Mouse (Mus musculus): ENCODE data around the gene Hcfc2. TPM values are rescaled to one million over a fixed set of nuclear protein-coding genes. Genes with fewer than 3 reads are reported as not detected.

Hcfc2 gene
- polyA plus RNA-seq, 1 experiment from 2014 or later = 37.9 TPM

GRCm38 (mm10) chr10:82666436-82667234 lies 29.3 kb upstream of the Hcfc2 start:
- H3K4me2 ChIP-seq (replicated peaks) = peak overlapping the region; percentile 9; the same call in 1 of the 2 replicates
- no peaks in the 10 kb centered on the region for H3K9me3 ChIP-seq (ENCODE audit: control insufficient read depth, low read length)
- no peaks in the 10 kb centered on the region for H3K27me3 ChIP-seq (ENCODE audit: control insufficient read depth, insufficient read depth, low read length)
- 22% methylated on average over 22 of the region's 22 CpGs for WGBS
- no peak overlapping the region for H3K27ac ChIP-seq
- H3K9ac ChIP-seq = no peak overlapping the region
- H3K36me3 ChIP-seq (replicated peaks; ENCODE audit: control insufficient read depth, insufficient read depth) = no peaks in the 10 kb centered on the region
- DNase-seq (ENCODE audit: low spot score) (peak; percentile 88), ATAC-seq (ENCODE audit: low FRiP score) (peak; percentile 92)
- no peak overlapping the region for H3K4me3 ChIP-seq (replicated peaks; ENCODE audit: low read length)
- H3K4me1 ChIP-seq (replicated peaks; ENCODE audit: control insufficient read depth, insufficient read depth, low read length) = no peaks in the 10 kb centered on the region

- no peaks in the 10 kb centered on the region for H3K4me1 ChIP-seq (replicated peaks; ENCODE audit: control insufficient read depth, insufficient read depth, low read length)
- ATAC-seq (ENCODE audit: low FRiP score) = no peak
- no peak overlapping the region for H3K27ac ChIP-seq
- no peak overlapping the region for H3K9ac ChIP-seq
- no peak overlapping the region for H3K4me3 ChIP-seq (replicated peaks; ENCODE audit: low read length)
- WGBS = 70% methylated on average over 6 of the region's 6 CpGs
- H3K36me3 ChIP-seq (replicated peaks; ENCODE audit: control insufficient read depth, insufficient read depth) = no peaks in the 10 kb centered on the region
- no peak for DNase-seq (ENCODE audit: low spot score)
- H3K9me3 ChIP-seq (ENCODE audit: control insufficient read depth, low read length) = no peaks in the 10 kb centered on the region
- H3K27me3 ChIP-seq (ENCODE audit: control insufficient read depth, insufficient read depth, low read length) = no peaks in the 10 kb centered on the region
- H3K4me2 ChIP-seq (replicated peaks) = no peak overlapping the region
These were observed 25.8 kb upstream of the Hcfc2 start for GRCm38 (mm10) chr10:82670205-82670604.

- DNase-seq (ENCODE audit: low spot score) (no peak), ATAC-seq (ENCODE audit: low FRiP score) (no peak)
- Histone ChIP-seq H3K4me3 (replicated peaks; ENCODE audit: low read length) (no peak overlapping the region), H3K4me2 (replicated peaks) (no peak overlapping the region), H3K9ac (no peak overlapping the region), H3K9me3 (ENCODE audit: control insufficient read depth, low read length) (no peaks in the 10 kb centered on the region), H3K4me1 (replicated peaks; ENCODE audit: control insufficient read depth, insufficient read depth, low read length) (no peaks in the 10 kb centered on the region), H3K36me3 (replicated peaks; ENCODE audit: control insufficient read depth, insufficient read depth) (no peaks in the 10 kb centered on the region), H3K27ac (no peak overlapping the region), H3K27me3 (ENCODE audit: control insufficient read depth, insufficient read depth, low read length) (no peaks in the 10 kb centered on the region)
- 74% methylated on average over 6 of the region's 6 CpGs for WGBS
These were observed 19.0 kb upstream of the Hcfc2 start for GRCm38 (mm10) chr10:82676949-82677348.

GRCm38 (mm10) chr10:82680769-82681168 lies 15.2 kb upstream of the Hcfc2 start:
- DNase-seq (ENCODE audit: low spot score) = no peak

GRCm38 (mm10) chr10:82681639-82682038 lies 14.3 kb upstream of the Hcfc2 start:
- Histone ChIP-seq H3K9me3 (ENCODE audit: control insufficient read depth, low read length) (no peaks in the 10 kb centered on the region), H3K27me3 (ENCODE audit: control insufficient read depth, insufficient read depth, low read length) (no peaks in the 10 kb centered on the region), H3K36me3 (replicated peaks; ENCODE audit: control insufficient read depth, insufficient read depth) (no peaks in the 10 kb centered on the region), H3K4me3 (replicated peaks; ENCODE audit: low read length) (no peak overlapping the region), H3K9ac (no peak overlapping the region), H3K4me1 (replicated peaks; ENCODE audit: control insufficient read depth, insufficient read depth, low read length) (no peaks in the 10 kb centered on the region), H3K27ac (no peak overlapping the region), H3K4me2 (replicated peaks) (no peak overlapping the region)
- no peak for DNase-seq (ENCODE audit: low spot score)
- 90% methylated on average over 7 of the region's 7 CpGs for WGBS
- ATAC-seq (ENCODE audit: low FRiP score) = no peak

More at GRCm38 (mm10) chr10:82680769-82681168, 15.2 kb upstream of the Hcfc2 start:
- Histone ChIP-seq H3K4me2 (replicated peaks) (no peak overlapping the region), H3K27me3 (ENCODE audit: control insufficient read depth, insufficient read depth, low read length) (no peaks in the 10 kb centered on the region), H3K9me3 (ENCODE audit: control insufficient read depth, low read length) (no peaks in the 10 kb centered on the region), H3K27ac (no peak overlapping the region), H3K36me3 (replicated peaks; ENCODE audit: control insufficient read depth, insufficient read depth) (no peaks in the 10 kb centered on the region), H3K4me1 (replicated peaks; ENCODE audit: control insufficient read depth, insufficient read depth, low read length) (no peaks in the 10 kb centered on the region), H3K9ac (no peak overlapping the region), H3K4me3 (replicated peaks; ENCODE audit: low read length) (no peak overlapping the region)
- ATAC-seq (ENCODE audit: low FRiP score) = no peak
- 88% methylated on average over 5 of the region's 5 CpGs for WGBS

- no peaks in the 10 kb centered on the region for H3K4me1 ChIP-seq (replicated peaks; ENCODE audit: control insufficient read depth, insufficient read depth, low read length)
- H3K4me2 ChIP-seq (replicated peaks) = no peak overlapping the region
- H3K27me3 ChIP-seq (ENCODE audit: control insufficient read depth, insufficient read depth, low read length) = no peaks in the 10 kb centered on the region
- H3K9me3 ChIP-seq (ENCODE audit: control insufficient read depth, low read length) = no peaks in the 10 kb centered on the region
- no peaks in the 10 kb centered on the region for H3K36me3 ChIP-seq (replicated peaks; ENCODE audit: control insufficient read depth, insufficient read depth)
- no peak for DNase-seq (ENCODE audit: low spot score)
- no peak overlapping the region for H3K27ac ChIP-seq
- H3K9ac ChIP-seq = no peak overlapping the region
- no peak for ATAC-seq (ENCODE audit: low FRiP score)
- WGBS = 89% methylated on average over 2 of the region's 2 CpGs
- H3K4me3 ChIP-seq (replicated peaks; ENCODE audit: low read length) = no peak overlapping the region
These were observed 10.5 kb upstream of the Hcfc2 start for GRCm38 (mm10) chr10:82685440-82685839.

- ATAC-seq (ENCODE audit: low FRiP score) (no peak), DNase-seq (ENCODE audit: low spot score) (no peak)
- 86% methylated on average over 7 of the region's 7 CpGs for WGBS
- Histone ChIP-seq H3K4me2 (replicated peaks) (peak overlapping the region; percentile 36; the same call in 1 of the 2 replicates), H3K9me3 (ENCODE audit: control insufficient read depth, low read length) (no peaks in the 10 kb centered on the region), H3K4me1 (replicated peaks; ENCODE audit: control insufficient read depth, insufficient read depth, low read length) (no peaks in the 10 kb centered on the region), H3K4me3 (replicated peaks; ENCODE audit: low read length) (no peak overlapping the region), H3K9ac (no peak overlapping the region), H3K36me3 (replicated peaks; ENCODE audit: control insufficient read depth, insufficient read depth) (no peaks in the 10 kb centered on the region), H3K27ac (no peak overlapping the region), H3K27me3 (ENCODE audit: control insufficient read depth, insufficient read depth, low read length) (no peaks in the 10 kb centered on the region)
These were observed 6.2 kb upstream of the Hcfc2 start for GRCm38 (mm10) chr10:82689681-82690211.

GRCm38 (mm10) chr10:82690494-82690893 lies 5.5 kb upstream of the Hcfc2 start, which contains the start of gene Glt8d2:
Gene Glt8d2 (minus strand): TSS chr10:82690650.
- H3K4me3 ChIP-seq (replicated peaks; ENCODE audit: low read length) = no peak within 1 kb of the TSS
- WGBS = 9% methylated on average over 14 of the region's 14 CpGs
- no peaks in the 10 kb centered on the region for H3K4me1 ChIP-seq (replicated peaks; ENCODE audit: control insufficient read depth, insufficient read depth, low read length)
- ATAC-seq (ENCODE audit: low FRiP score) (no peak), DNase-seq (ENCODE audit: low spot score) (no peak)
- no peaks in the 10 kb centered on the region for H3K9me3 ChIP-seq (ENCODE audit: control insufficient read depth, low read length)
- 0 out of 2 replicates have a peak within 1 kb of the TSS, but pooled peaks have one; percentile 2 for H3K9ac ChIP-seq
- no peaks in the 10 kb centered on the region for H3K27me3 ChIP-seq (ENCODE audit: control insufficient read depth, insufficient read depth, low read length)
- H3K36me3 ChIP-seq (replicated peaks; ENCODE audit: control insufficient read depth, insufficient read depth) = no peaks in the 10 kb centered on the region
- H3K27ac ChIP-seq = no peak within 1 kb of the TSS
- peak within 1 kb of the TSS; percentile 36 for H3K4me2 ChIP-seq (replicated peaks)

- 74% methylated on average over 4 of the region's 4 CpGs for WGBS
- Histone ChIP-seq H3K27ac (no peak overlapping the region), H3K36me3 (replicated peaks; ENCODE audit: control insufficient read depth, insufficient read depth) (0 out of 2 replicates have a peak, but pooled peaks cover 5% of the 10 kb centered on the region), H3K9me3 (ENCODE audit: control insufficient read depth, low read length) (no peaks in the 10 kb centered on the region), H3K27me3 (ENCODE audit: control insufficient read depth, insufficient read depth, low read length) (no peaks in the 10 kb centered on the region), H3K9ac (no peak overlapping the region), H3K4me3 (replicated peaks; ENCODE audit: low read length) (no peak overlapping the region), H3K4me2 (replicated peaks) (no peak overlapping the region), H3K4me1 (replicated peaks; ENCODE audit: control insufficient read depth, insufficient read depth, low read length) (peaks cover 15% of the 10 kb centered on the region)
- ATAC-seq (ENCODE audit: low FRiP score) (no peak), DNase-seq (ENCODE audit: low spot score) (no peak)
These were observed 606 bp downstream of the Hcfc2 start for GRCm38 (mm10) chr10:82696453-82697079.

Measured in hindbrain, embryonic 14.5 days (tissue).